8 mouse cellular contexts compared by ENCODE assay signal in genomic region chr6:83034463-83035055, GRCm38 (mm10). TPM values are rescaled to one million over a fixed set of nuclear protein-coding genes. Genes with fewer than 3 reads are reported as not detected.
DNase-seq lines count a peak whose midpoint lies in the region; ATAC-seq and TF ChIP-seq lines count a peak whose summit lies in the region.

No protein-coding gene starts in this region.

- peaks cover 72% of the 10 kb centered on the region for H3K27me3 ChIP-seq in heart, embryonic 10.5 days (ENCODE audit: insufficient read depth, poor library complexity, severe bottlenecking)
- H3K27me3 ChIP-seq in E14TG2a.4 (ENCODE audit: insufficient read depth, low read length), result peaks cover 88% of the 10 kb centered on the region
- peaks cover 9% of the 10 kb centered on the region; the same call in 1 of the 2 replicates for H3K27me3 ChIP-seq in heart, embryonic 16.5 days (ENCODE audit: control insufficient read depth, insufficient read depth, low read length)
- H3K27me3 ChIP-seq in liver, postnatal 0 days (ENCODE audit: insufficient read depth, low read length), result peaks cover 16% of the 10 kb centered on the region

- peak overlapping the region; percentile 67 for H3K9ac ChIP-seq in heart, embryonic 16.5 days (ENCODE audit: low read length)
- H3K9ac ChIP-seq in liver, postnatal 0 days (replicated peaks), result no peak overlapping the region

- 20% methylated on average over 5 of the region's 5 CpGs for WGBS in heart, embryonic 10.5 days
- 32% methylated on average over 5 of the region's 5 CpGs for WGBS in heart, embryonic 16.5 days
- 58% methylated on average over 5 of the region's 5 CpGs for WGBS in liver, postnatal 0 days (ENCODE audit: insufficient replicate concordance)

- peak overlapping the region; percentile 86 for H3K4me2 ChIP-seq in heart, embryonic 16.5 days (ENCODE audit: low read depth, low read length)
- peak overlapping the region; percentile 91 for H3K4me2 ChIP-seq in liver, postnatal 0 days (ENCODE audit: low read depth, low read length)

- peaks cover 13% of the 10 kb centered on the region for H3K36me3 ChIP-seq in heart, embryonic 10.5 days
- H3K36me3 ChIP-seq in E14TG2a.4 (ENCODE audit: insufficient read depth, low read length), result no peaks in the 10 kb centered on the region
- H3K36me3 ChIP-seq in heart, embryonic 16.5 days (ENCODE audit: control insufficient read depth, insufficient read depth), result no peaks in the 10 kb centered on the region
- H3K36me3 ChIP-seq in liver, postnatal 0 days (replicated peaks; ENCODE audit: insufficient read depth, low read length), result peaks cover 14% of the 10 kb centered on the region

- DNase-seq in heart, embryonic 10.5 days (ENCODE audit: low spot score), result no peak
- DNase-seq in heart, postnatal 25 days (ENCODE audit: low spot score), result no peak
- DNase-seq in liver, postnatal 0 days, result no peak
- no peak for DNase-seq in ovary, postnatal 14 days (ENCODE audit: low spot score)
- no peak for DNase-seq in spleen, adult 18-20 months
- no peak for DNase-seq in T-cell, adult 2 months (ENCODE audit: low spot score)

- no peak for TF ChIP-seq CTCF in E14TG2a.4 (conservative IDR thresholded peaks at IDR 0.05; ENCODE audit: low read length)
- no peak for TF ChIP-seq CTCF in liver, postnatal 0 days (IDR thresholded peaks at IDR 0.05; ENCODE audit: low read depth)

- no peaks in the 10 kb centered on the region for H3K9me3 ChIP-seq in heart, embryonic 10.5 days
- H3K9me3 ChIP-seq in E14TG2a.4 (ENCODE audit: low read length), result no peaks in the 10 kb centered on the region
- H3K9me3 ChIP-seq in heart, embryonic 16.5 days (replicated peaks; ENCODE audit: control insufficient read depth, low read length), result no peaks in the 10 kb centered on the region
- H3K9me3 ChIP-seq in liver, postnatal 0 days (ENCODE audit: low read length), result no peaks in the 10 kb centered on the region

- H3K27ac ChIP-seq in heart, embryonic 10.5 days, result peak overlapping the region; percentile 90
- H3K27ac ChIP-seq in heart, embryonic 16.5 days (ENCODE audit: low read length), result peak overlapping the region; percentile 9; the same call in 1 of the 2 replicates
- H3K27ac ChIP-seq in liver, postnatal 0 days (ENCODE audit: low read depth), result no peak overlapping the region; the same call in 1 of the 2 replicates

- intact Hi-C loops in heart, postnatal 25 days (cut with DNase I), result no loop called here

- H3K4me3 ChIP-seq in heart, embryonic 10.5 days, result peak overlapping the region; percentile 79
- peak overlapping the region; percentile 78; the same call in 1 of the 2 replicates for H3K4me3 ChIP-seq in E14TG2a.4 (replicated peaks; ENCODE audit: low read length)
- peak overlapping the region; percentile 73 for H3K4me3 ChIP-seq in heart, embryonic 16.5 days (ENCODE audit: low read length)
- H3K4me3 ChIP-seq in liver, postnatal 0 days (ENCODE audit: low read depth, low read length), result peak overlapping the region; percentile 80; the same call in 1 of the 2 replicates

- no peak for ATAC-seq in heart, embryonic 16.5 days (replicated peaks; ENCODE audit: extremely low read depth, insufficient read depth, low FRiP score)
- ATAC-seq in liver, postnatal 0 days, result no peak

- TF ChIP-seq EP300 in liver, postnatal 0 days (IDR thresholded peaks at IDR 0.05; ENCODE audit: low read depth), result no peak

- peaks cover 44% of the 10 kb centered on the region for H3K4me1 ChIP-seq in heart, embryonic 10.5 days
- H3K4me1 ChIP-seq in E14TG2a.4 (replicated peaks; ENCODE audit: low read depth, low read length), result peaks cover 56% of the 10 kb centered on the region
- H3K4me1 ChIP-seq in heart, embryonic 16.5 days (ENCODE audit: control insufficient read depth, insufficient read depth, low read length), result peaks cover 18% of the 10 kb centered on the region
- peaks cover 33% of the 10 kb centered on the region for H3K4me1 ChIP-seq in liver, postnatal 0 days (ENCODE audit: insufficient read depth)

RNA-seq across cellular contexts. Expression of gene Loxl3, which starts 0.6 kb away (rescaled TPM):
- 7.6 and 9.8 TPM in 2 replicates for polyA plus RNA-seq in heart, embryonic 10.5 days (2016; fragmentation: Nextera tagmentation; extraction: Ambion mirVana)
- 1 to 10 TPM; 2.0 to 4.2 TPM for total RNA-seq in heart, postnatal 25 days (2021)
- polyA plus RNA-seq in heart, embryonic 16.5 days (2015; fragmentation: Nextera tagmentation; extraction: Ambion mirVana), result 8.0 and 8.3 TPM in 2 replicates
- 1.2 and 1.7 TPM in 2 replicates for polyA plus RNA-seq in liver, postnatal 0 days (2015; fragmentation: Nextera tagmentation; extraction: Ambion mirVana)

RNA-seq across cellular contexts. Expression of gene Dok1, which starts 1.3 kb away (rescaled TPM):
- polyA plus RNA-seq in heart, embryonic 10.5 days (2016; fragmentation: Nextera tagmentation; extraction: Ambion mirVana), result 11.3 and 14.8 TPM in 2 replicates
- total RNA-seq in heart, postnatal 25 days (2021), result 1 to 10 TPM; 2.9 to 3.2 TPM
- polyA plus RNA-seq in heart, embryonic 16.5 days (2015; fragmentation: Nextera tagmentation; extraction: Ambion mirVana), result 8.5 and 9.5 TPM in 2 replicates
- polyA plus RNA-seq in liver, postnatal 0 days (2015; fragmentation: Nextera tagmentation; extraction: Ambion mirVana), result 11.3 and 11.8 TPM in 2 replicates

RNA-seq across cellular contexts. Expression of gene Aup1, which starts 19.8 kb away (rescaled TPM):
- polyA plus RNA-seq in heart, embryonic 10.5 days (2016; fragmentation: Nextera tagmentation; extraction: Ambion mirVana), result 154 and 170 TPM in 2 replicates
- 10 to 100 TPM; 65.5 to 73.0 TPM for total RNA-seq in heart, postnatal 25 days (2021)
- 140 and 148 TPM in 2 replicates for polyA plus RNA-seq in heart, embryonic 16.5 days (2015; fragmentation: Nextera tagmentation; extraction: Ambion mirVana)
- 175 and 180 TPM in 2 replicates for polyA plus RNA-seq in liver, postnatal 0 days (2015; fragmentation: Nextera tagmentation; extraction: Ambion mirVana)

RNA-seq across cellular contexts. Expression of gene Htra2, which starts 20.5 kb away (rescaled TPM):
- 100 and 106 TPM in 2 replicates for polyA plus RNA-seq in heart, embryonic 10.5 days (2016; fragmentation: Nextera tagmentation; extraction: Ambion mirVana)
- total RNA-seq in heart, postnatal 25 days (2021), result 10 to 100 TPM; 31.8 to 33.9 TPM
- 81.8 and 94.5 TPM in 2 replicates for polyA plus RNA-seq in heart, embryonic 16.5 days (2015; fragmentation: Nextera tagmentation; extraction: Ambion mirVana)
- polyA plus RNA-seq in liver, postnatal 0 days (2015; fragmentation: Nextera tagmentation; extraction: Ambion mirVana), result 33.8 and 34.7 TPM in 2 replicates

RNA-seq across cellular contexts. Expression of gene Dqx1, which starts 23.1 kb away (rescaled TPM):
- polyA plus RNA-seq in heart, embryonic 10.5 days (2016; fragmentation: Nextera tagmentation; extraction: Ambion mirVana), result 0.59 and 1.5 TPM in 2 replicates
- total RNA-seq in heart, postnatal 25 days (2021), result under 1 TPM; 0.36 to 0.52 TPM
- polyA plus RNA-seq in heart, embryonic 16.5 days (2015; fragmentation: Nextera tagmentation; extraction: Ambion mirVana), result 0.57 and 0.75 TPM in 2 replicates
- 7.5 and 8.2 TPM in 2 replicates for polyA plus RNA-seq in liver, postnatal 0 days (2015; fragmentation: Nextera tagmentation; extraction: Ambion mirVana)
